Mouse (Mus musculus) testis, postnatal 14 days (tissue): ENCODE data around the gene Thoc6.

Experiments
- DNase-seq: peaks from one replicate; pipeline ENCODE4 v3.0.0; 2021; ENCODE audit warnings: low spot score

Thoc6 gene

GRCm38 (mm10) chr17:23677236-23677679 lies 3.6 kb upstream of the Thoc6 start, which contains the start of gene Tnfrsf12a:
Gene Tnfrsf12a, minus strand, starts transcription at chr17:23677468.
- peak; percentile 81 for DNase-seq

- DNase-seq = no peak
Observed at GRCm38 (mm10) chr17:23676473-23677031, 2.9 kb upstream of the Thoc6 start.

- no peak for DNase-seq
Observed at GRCm38 (mm10) chr17:23675564-23676281, 2.0 kb upstream of the Thoc6 start.

- no peak for DNase-seq
Observed at GRCm38 (mm10) chr17:23675127-23675526, 1.4 kb upstream of the Thoc6 start.

GRCm38 (mm10) chr17:23674271-23674952 lies 730 bp upstream of the Thoc6 start:
- DNase-seq = no peak

- no peak for DNase-seq
Observed at GRCm38 (mm10) chr17:23672761-23673160, 921 bp downstream of the Thoc6 start.

- DNase-seq = no peak
Observed at GRCm38 (mm10) chr17:23671519-23671918, 2.2 kb downstream of the Thoc6 start.

- DNase-seq = no peak
Observed at GRCm38 (mm10) chr17:23670516-23671074, 3.1 kb downstream of the Thoc6 start.

GRCm38 (mm10) chr17:23665511-23665910 lies 8.2 kb downstream of the Thoc6 start:
- DNase-seq = peak; percentile 5

GRCm38 (mm10) chr17:23664556-23665021 lies 9.1 kb downstream of the Thoc6 start:
- DNase-seq = peak; percentile 38

- DNase-seq = peak; percentile 31
Observed at GRCm38 (mm10) chr17:23661526-23661925, 12.2 kb downstream of the Thoc6 start.

- DNase-seq = no peak
Observed at GRCm38 (mm10) chr17:23660876-23661200, 12.8 kb downstream of the Thoc6 start.

- no peak for DNase-seq
Observed at GRCm38 (mm10) chr17:23660117-23660875, 13.4 kb downstream of the Thoc6 start, which contains the start of gene Bicdl2. Gene Bicdl2, plus strand, starts transcription at chr17:23660506.

- DNase-seq = no peak
Observed at GRCm38 (mm10) chr17:23658450-23658849, 15.2 kb downstream of the Thoc6 start.

GRCm38 (mm10) chr17:23654410-23654809 lies 19.3 kb downstream of the Thoc6 start:
- DNase-seq = no peak

GRCm38 (mm10) chr17:23654001-23654400 lies 19.7 kb downstream of the Thoc6 start:
- no peak for DNase-seq

GRCm38 (mm10) chr17:23653324-23653723 lies 20.4 kb downstream of the Thoc6 start:
- no peak for DNase-seq

- no peak for DNase-seq
Observed at GRCm38 (mm10) chr17:23651363-23651762, 22.3 kb downstream of the Thoc6 start.

GRCm38 (mm10) chr17:23645894-23646293 lies 27.8 kb downstream of the Thoc6 start:
- no peak for DNase-seq

- DNase-seq = no peak
Observed at GRCm38 (mm10) chr17:23644613-23645495, 28.8 kb downstream of the Thoc6 start, which contains the start of gene Mmp25. Gene Mmp25, minus strand, starts transcription at chr17:23645277.

GRCm38 (mm10) chr17:23631241-23631640 lies 42.4 kb downstream of the Thoc6 start:
- DNase-seq = no peak
